Mouse (Mus musculus) lung, postnatal 0 days (tissue): ENCODE data around the gene Ehd1. TPM values are rescaled to one million over a fixed set of nuclear protein-coding genes. Genes with fewer than 3 reads are reported as not detected.

Experiments
- ATAC-seq: fragments of 200-750 bp; cut with Nextera tagmentation; 2 replicates; pipeline ENCODE4 v1.8.0; 2017; ENCODE audit warnings: moderate library complexity
- DNase-seq: peaks from one replicate; pipeline ENCODE4 v3.0.0-alpha.2; 2016; ENCODE audit warnings: low spot score
- H3K27ac ChIP-seq: fragments of 300-500 bp; sonication (generic); 2 replicates; pipeline ENCODE4 v1.5.1; 2014; ENCODE audit warnings: antibody characterized with exemption, mild to moderate bottlenecking, low read length, mixed read lengths
- H3K27me3 ChIP-seq: fragments of 300-500 bp; sonication (generic); replicated peaks from 2 replicates; pipeline ENCODE4 v1.6.1; 2014; ENCODE audit warnings: low read length, mixed read lengths; ENCODE audit not compliant: insufficient read depth
- H3K36me3 ChIP-seq: fragments of 300-500 bp; sonication (generic); 2 replicates; pipeline ENCODE4 v1.6.1; 2014; ENCODE audit warnings: low read length, mixed read lengths; ENCODE audit not compliant: insufficient read depth
- H3K4me1 ChIP-seq: fragments of 300-500 bp; sonication (generic); 2 replicates; pipeline ENCODE4 v1.6.1; 2014; ENCODE audit warnings: antibody characterized with exemption, low read depth, low read length, mixed read lengths; ENCODE audit not compliant: insufficient read depth
- H3K4me2 ChIP-seq: fragments of 300-500 bp; sonication (generic); replicated peaks from 2 replicates; pipeline ENCODE4 v1.6.1; 2014; ENCODE audit warnings: low read depth, mild to moderate bottlenecking, low read length, moderate library complexity, mixed read lengths
- H3K4me3 ChIP-seq: fragments of 300-500 bp; sonication (generic); 2 replicates; pipeline ENCODE4 v1.5.1; 2014; ENCODE audit warnings: low read depth, low read length
- H3K9ac ChIP-seq: fragments of 300-500 bp; sonication (generic); replicated peaks from 2 replicates; pipeline ENCODE4 v1.6.1; 2014; ENCODE audit warnings: low read depth, mild to moderate bottlenecking
- H3K9me3 ChIP-seq: fragments of 300-500 bp; sonication (generic); 2 replicates; pipeline ENCODE4 v1.6.1; 2016; ENCODE audit warnings: low read length, mixed read lengths
- CTCF ChIP-seq: IDR thresholded peaks from 2 replicates; pipeline ENCODE4 v1.5.1; 2016; ENCODE audit warnings: antibody characterized with exemption, mild to moderate bottlenecking
- EP300 ChIP-seq: IDR thresholded peaks from 2 replicates; pipeline ENCODE4 v1.6.1; 2016; ENCODE audit warnings: antibody characterized with exemption, mild to moderate bottlenecking, control low read depth
- WGBS: fragments of 180-500 bp; shearing (Covaris S2); extraction: QIAGEN DNeasy Blood & Tissue Kit; methylation state at CpG from one replicate; pipeline ENCODE4 v1.1.7; 2014; 5-methylcytosine and 5-hydroxymethylcytosine counted together
- polyA plus RNA-seq: library from polyadenylated mRNA; unstranded; fragments of >200 nt; fragmentation: Nextera tagmentation; extraction: Ambion mirVana; gene quantifications from 2 replicates; pipeline ENCODE4 v1.2.1, GENCODE M21; 2015

Gene Ehd1
- polyA plus RNA-seq, 1 experiment from 2014 or later = 115 TPM

- Histone ChIP-seq H3K27me3 (no peaks in the 10 kb centered on the region), H3K9me3 (no peaks in the 10 kb centered on the region), H3K36me3 (0 out of 2 replicates have a peak, but pooled peaks cover 13% of the 10 kb centered on the region), H3K27ac (no peak overlapping the region), H3K4me1 (peaks cover 26% of the 10 kb centered on the region), H3K4me2 (0 out of 2 replicates have a peak overlapping the region, but pooled peaks have one; percentile 98), H3K9ac (no peak overlapping the region), H3K4me3 (no peak overlapping the region)
- DNase-seq = no peak
- no peak for ATAC-seq
- no peak for TF ChIP-seq EP300
- no peak for TF ChIP-seq CTCF
- 89% methylated on average over 10 of the region's 10 CpGs for WGBS
Measured at GRCm38 (mm10) chr19:6336920-6337319, 60.4 kb downstream of the Ehd1 start.

GRCm38 (mm10) chr19:6338171-6338570 is 61.6 kb downstream of the Ehd1 start:
- no peak overlapping the region for H3K27ac ChIP-seq
- no peak for TF ChIP-seq EP300
- TF ChIP-seq CTCF = no peak
- H3K4me1 ChIP-seq = peaks cover 26% of the 10 kb centered on the region
- ATAC-seq = no peak
- H3K4me2 ChIP-seq = no peak overlapping the region
- 0 out of 2 replicates have a peak, but pooled peaks cover 13% of the 10 kb centered on the region for H3K36me3 ChIP-seq
- H3K27me3 ChIP-seq = no peaks in the 10 kb centered on the region
- no peaks in the 10 kb centered on the region for H3K9me3 ChIP-seq
- no peak overlapping the region for H3K9ac ChIP-seq
- no peak for DNase-seq
- no peak overlapping the region for H3K4me3 ChIP-seq
- WGBS = 95% methylated on average over 7 of the region's 7 CpGs

GRCm38 (mm10) chr19:6338716-6339115 is 62.2 kb downstream of the Ehd1 start:
- H3K4me1 ChIP-seq = peaks cover 26% of the 10 kb centered on the region
- WGBS = 74% methylated on average over 11 of the region's 11 CpGs
- no peaks in the 10 kb centered on the region for H3K9me3 ChIP-seq
- peaks cover 13% of the 10 kb centered on the region; the same call in 1 of the 2 replicates for H3K36me3 ChIP-seq
- H3K27ac ChIP-seq = no peak overlapping the region
- no peak overlapping the region for H3K9ac ChIP-seq
- H3K4me2 ChIP-seq = no peak overlapping the region
- TF ChIP-seq EP300 (no peak), CTCF (no peak)
- DNase-seq = no peak
- ATAC-seq = no peak
- no peak overlapping the region for H3K4me3 ChIP-seq
- H3K27me3 ChIP-seq = no peaks in the 10 kb centered on the region

GRCm38 (mm10) chr19:6339191-6339590 is 62.7 kb downstream of the Ehd1 start:
- no peaks in the 10 kb centered on the region for H3K27me3 ChIP-seq
- ATAC-seq (no peak), DNase-seq (no peak)
- no peak overlapping the region for H3K9ac ChIP-seq
- H3K4me2 ChIP-seq = no peak overlapping the region
- no peak for TF ChIP-seq CTCF
- no peak for TF ChIP-seq EP300
- H3K9me3 ChIP-seq = no peaks in the 10 kb centered on the region
- H3K36me3 ChIP-seq = peaks cover 13% of the 10 kb centered on the region; the same call in 1 of the 2 replicates
- H3K4me1 ChIP-seq = peaks cover 24% of the 10 kb centered on the region
- H3K27ac ChIP-seq = no peak overlapping the region
- no peak overlapping the region for H3K4me3 ChIP-seq
- 94% methylated on average over 6 of the region's 6 CpGs for WGBS

- H3K27ac ChIP-seq = peak overlapping the region; percentile 79
- peak; percentile 68 for DNase-seq
- H3K4me3 ChIP-seq = no peak overlapping the region
- peak; percentile 6; the same call in 1 of the 2 replicates for ATAC-seq
- H3K9ac ChIP-seq = no peak overlapping the region
- no peaks in the 10 kb centered on the region for H3K27me3 ChIP-seq
- no peak for TF ChIP-seq EP300
- TF ChIP-seq CTCF = peak; percentile 48
- no peaks in the 10 kb centered on the region for H3K9me3 ChIP-seq
- WGBS = 72% methylated on average over 15 of the region's 15 CpGs
- peaks cover 20% of the 10 kb centered on the region for H3K4me1 ChIP-seq
- peaks cover 14% of the 10 kb centered on the region; the same call in 1 of the 2 replicates for H3K36me3 ChIP-seq
- H3K4me2 ChIP-seq = peak overlapping the region; percentile 96
Measured at GRCm38 (mm10) chr19:6339890-6340504, 63.5 kb downstream of the Ehd1 start.

GRCm38 (mm10) chr19:6340524-6341452 is 64.3 kb downstream of the Ehd1 start, which contains the start of gene Map4k2:
Gene Map4k2, plus strand, starts transcription at chr19:6341135.
- ATAC-seq = peak; percentile 93
- WGBS = 6% methylated on average over 49 of the region's 72 CpGs
- peak; percentile 95 for DNase-seq
- peak within 1 kb of the TSS; percentile 96 for H3K4me2 ChIP-seq
- H3K27me3 ChIP-seq = no peaks in the 10 kb centered on the region
- peak within 1 kb of the TSS; percentile 60 for H3K9ac ChIP-seq
- H3K9me3 ChIP-seq = no peaks in the 10 kb centered on the region
- peak within 1 kb of the TSS; percentile 79 for H3K27ac ChIP-seq
- peak within 1 kb of the TSS; percentile 70 for H3K4me3 ChIP-seq
- peaks cover 17% of the 10 kb centered on the region for H3K4me1 ChIP-seq
- H3K36me3 ChIP-seq = peaks cover 20% of the 10 kb centered on the region; the same call in 1 of the 2 replicates
- peak; percentile 52 for TF ChIP-seq CTCF
- TF ChIP-seq EP300 = peak; percentile 80
